Mouse (Mus musculus): ENCODE data around the gene Git2. TPM values are rescaled to one million over a fixed set of nuclear protein-coding genes. Genes with fewer than 3 reads are reported as not detected.
A peak's percentile ranks its signal among the peaks of the same experiment; 100 is the strongest.

The Git2 gene
- total and polyA plus RNA-seq, 3 experiments = 104 to 227 (median 201) TPM

- H3K36me3 ChIP-seq (replicated peaks) = peaks cover 99% of the 10 kb centered on the region
- 0 out of 2 replicates have a peak, but pooled peaks cover 2% of the 10 kb centered on the region for H3K4me1 ChIP-seq (ENCODE audit: insufficient read depth, low read depth, low read length)
- DNase-seq (ENCODE audit: low spot score) = no peak
- H3K27me3 ChIP-seq (ENCODE audit: insufficient read depth, low read length) = no peaks in the 10 kb centered on the region; the same call in 1 of the 2 replicates
- H3K9me3 ChIP-seq (replicated peaks) = no peaks in the 10 kb centered on the region
- no peak overlapping the region for H3K4me3 ChIP-seq (ENCODE audit: low read depth, low read length)
- no peak for ATAC-seq (ENCODE audit: extremely low read depth, insufficient number of reproducible peaks, low FRiP score, poor library complexity, severe bottlenecking)
- TF ChIP-seq GATA2 (IDR thresholded peaks at IDR 0.05; ENCODE audit: borderline replicate concordance, low read depth, low read length) (no peak), POLR2AphosphoS5 (IDR thresholded peaks at IDR 0.05; ENCODE audit: insufficient replicate concordance, low read depth, low read length) (no peak), CTCF (IDR thresholded peaks at IDR 0.05; ENCODE audit: low read depth, low read length) (no peak), GATA1 (IDR thresholded peaks at IDR 0.05; ENCODE audit: borderline replicate concordance, low read length) (no peak), TAL1 (conservative IDR thresholded peaks at IDR 0.05; ENCODE audit: low read depth, low read length) (no peak)
Observed at GRCm38 (mm10) chr5:114718483-114718882, 56.8 kb downstream of the Git2 start.

- DNase-seq (ENCODE audit: low spot score) (no peak), ATAC-seq (ENCODE audit: extremely low read depth, insufficient number of reproducible peaks, low FRiP score, poor library complexity, severe bottlenecking) (no peak)
- no peak for TF ChIP-seq CTCF (IDR thresholded peaks at IDR 0.05; ENCODE audit: low read depth, low read length)
- TF ChIP-seq TAL1 (conservative IDR thresholded peaks at IDR 0.05; ENCODE audit: low read depth, low read length) = no peak
- no peak for TF ChIP-seq GATA1 (IDR thresholded peaks at IDR 0.05; ENCODE audit: borderline replicate concordance, low read length)
- no peak for TF ChIP-seq GATA2 (IDR thresholded peaks at IDR 0.05; ENCODE audit: borderline replicate concordance, low read depth, low read length)
- no peak for TF ChIP-seq POLR2AphosphoS5 (IDR thresholded peaks at IDR 0.05; ENCODE audit: insufficient replicate concordance, low read depth, low read length)
- Histone ChIP-seq H3K36me3 (replicated peaks) (peaks cover 100% of the 10 kb centered on the region), H3K4me1 (ENCODE audit: insufficient read depth, low read depth, low read length) (0 out of 2 replicates have a peak, but pooled peaks cover 2% of the 10 kb centered on the region), H3K27me3 (ENCODE audit: insufficient read depth, low read length) (no peaks in the 10 kb centered on the region; the same call in 1 of the 2 replicates), H3K4me3 (ENCODE audit: low read depth, low read length) (no peak overlapping the region), H3K9me3 (replicated peaks) (no peaks in the 10 kb centered on the region)
Observed at GRCm38 (mm10) chr5:114717937-114718336, 57.4 kb downstream of the Git2 start.

DNA sequence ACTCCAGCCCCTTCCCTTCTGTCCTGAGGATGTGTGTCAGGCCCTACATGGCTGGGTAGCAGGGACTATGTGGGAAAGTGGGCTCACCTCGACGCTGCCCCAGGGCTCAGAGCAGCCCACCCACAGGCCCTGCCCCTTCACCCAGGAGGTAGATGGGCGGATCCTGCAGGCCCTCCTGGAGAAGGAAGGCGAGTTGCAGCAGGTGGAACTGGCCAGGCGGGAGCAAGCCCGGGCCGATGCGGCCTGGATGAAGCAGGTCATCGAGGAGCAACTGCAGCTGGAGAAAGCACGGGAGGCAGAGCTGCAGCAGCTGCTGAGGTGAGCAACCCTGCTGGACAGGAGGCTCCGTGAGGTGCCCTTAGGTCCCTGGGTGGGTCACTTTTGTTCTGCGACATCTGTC is 58.0 kb downstream of the Git2 start:
- TF ChIP-seq CTCF (IDR thresholded peaks at IDR 0.05; ENCODE audit: low read depth, low read length) (no peak), TAL1 (conservative IDR thresholded peaks at IDR 0.05; ENCODE audit: low read depth, low read length) (no peak), GATA1 (IDR thresholded peaks at IDR 0.05; ENCODE audit: borderline replicate concordance, low read length) (no peak), GATA2 (IDR thresholded peaks at IDR 0.05; ENCODE audit: borderline replicate concordance, low read depth, low read length) (no peak), POLR2AphosphoS5 (IDR thresholded peaks at IDR 0.05; ENCODE audit: insufficient replicate concordance, low read depth, low read length) (no peak)
- Histone ChIP-seq H3K36me3 (replicated peaks) (peaks cover 99% of the 10 kb centered on the region), H3K27me3 (ENCODE audit: insufficient read depth, low read length) (no peaks in the 10 kb centered on the region; the same call in 1 of the 2 replicates), H3K4me1 (ENCODE audit: insufficient read depth, low read depth, low read length) (0 out of 2 replicates have a peak, but pooled peaks cover 2% of the 10 kb centered on the region), H3K9me3 (replicated peaks) (no peaks in the 10 kb centered on the region), H3K4me3 (ENCODE audit: low read depth, low read length) (no peak overlapping the region)
- DNase-seq (ENCODE audit: low spot score) (no peak), ATAC-seq (ENCODE audit: extremely low read depth, insufficient number of reproducible peaks, low FRiP score, poor library complexity, severe bottlenecking) (no peak)

GRCm38 (mm10) chr5:114714551-114714950 is 60.8 kb downstream of the Git2 start:
- no peak overlapping the region for H3K4me3 ChIP-seq (ENCODE audit: low read depth, low read length)
- no peaks in the 10 kb centered on the region; the same call in 1 of the 2 replicates for H3K27me3 ChIP-seq (ENCODE audit: insufficient read depth, low read length)
- ATAC-seq (ENCODE audit: extremely low read depth, insufficient number of reproducible peaks, low FRiP score, poor library complexity, severe bottlenecking) (no peak), DNase-seq (ENCODE audit: low spot score) (no peak)
- TF ChIP-seq GATA2 (IDR thresholded peaks at IDR 0.05; ENCODE audit: borderline replicate concordance, low read depth, low read length) (no peak), POLR2AphosphoS5 (IDR thresholded peaks at IDR 0.05; ENCODE audit: insufficient replicate concordance, low read depth, low read length) (no peak), GATA1 (IDR thresholded peaks at IDR 0.05; ENCODE audit: borderline replicate concordance, low read length) (no peak), CTCF (IDR thresholded peaks at IDR 0.05; ENCODE audit: low read depth, low read length) (no peak), TAL1 (conservative IDR thresholded peaks at IDR 0.05; ENCODE audit: low read depth, low read length) (no peak)
- H3K36me3 ChIP-seq (replicated peaks) = peaks cover 99% of the 10 kb centered on the region
- no peaks in the 10 kb centered on the region for H3K9me3 ChIP-seq (replicated peaks)
- H3K4me1 ChIP-seq (ENCODE audit: insufficient read depth, low read depth, low read length) = peaks cover 6% of the 10 kb centered on the region; the same call in 1 of the 2 replicates

- Histone ChIP-seq H3K4me1 (ENCODE audit: insufficient read depth, low read depth, low read length) (peaks cover 19% of the 10 kb centered on the region), H3K4me3 (ENCODE audit: low read depth, low read length) (no peak overlapping the region; the same call in 1 of the 2 replicates), H3K27me3 (ENCODE audit: insufficient read depth, low read length) (peaks cover 18% of the 10 kb centered on the region), H3K36me3 (replicated peaks) (peaks cover 57% of the 10 kb centered on the region), H3K9me3 (replicated peaks) (no peaks in the 10 kb centered on the region)
- no peak for DNase-seq (ENCODE audit: low spot score)
- ATAC-seq (ENCODE audit: extremely low read depth, insufficient number of reproducible peaks, low FRiP score, poor library complexity, severe bottlenecking) = no peak
- TF ChIP-seq GATA1 (IDR thresholded peaks at IDR 0.05; ENCODE audit: borderline replicate concordance, low read length) (no peak), POLR2AphosphoS5 (IDR thresholded peaks at IDR 0.05; ENCODE audit: insufficient replicate concordance, low read depth, low read length) (no peak), TAL1 (conservative IDR thresholded peaks at IDR 0.05; ENCODE audit: low read depth, low read length) (no peak), CTCF (IDR thresholded peaks at IDR 0.05; ENCODE audit: low read depth, low read length) (no peak), GATA2 (IDR thresholded peaks at IDR 0.05; ENCODE audit: borderline replicate concordance, low read depth, low read length) (no peak)
Observed at GRCm38 (mm10) chr5:114709357-114709756, 66.0 kb downstream of the Git2 start.

- H3K4me3 ChIP-seq (ENCODE audit: low read depth, low read length) = peak overlapping the region; percentile 94
- TF ChIP-seq TAL1 (conservative IDR thresholded peaks at IDR 0.05; ENCODE audit: low read depth, low read length) = no peak
- no peak for TF ChIP-seq POLR2AphosphoS5 (IDR thresholded peaks at IDR 0.05; ENCODE audit: insufficient replicate concordance, low read depth, low read length)
- TF ChIP-seq CTCF (IDR thresholded peaks at IDR 0.05; ENCODE audit: low read depth, low read length) = no peak
- no peak for TF ChIP-seq GATA1 (IDR thresholded peaks at IDR 0.05; ENCODE audit: borderline replicate concordance, low read length)
- TF ChIP-seq GATA2 (IDR thresholded peaks at IDR 0.05; ENCODE audit: borderline replicate concordance, low read depth, low read length) = no peak
- H3K27me3 ChIP-seq (ENCODE audit: insufficient read depth, low read length) = peaks cover 26% of the 10 kb centered on the region
- no peaks in the 10 kb centered on the region for H3K9me3 ChIP-seq (replicated peaks)
- DNase-seq (ENCODE audit: low spot score) (no peak), ATAC-seq (ENCODE audit: extremely low read depth, insufficient number of reproducible peaks, low FRiP score, poor library complexity, severe bottlenecking) (no peak)
- peaks cover 19% of the 10 kb centered on the region for H3K4me1 ChIP-seq (ENCODE audit: insufficient read depth, low read depth, low read length)
- H3K36me3 ChIP-seq (replicated peaks) = peaks cover 48% of the 10 kb centered on the region
Observed at GRCm38 (mm10) chr5:114708491-114708890, 66.8 kb downstream of the Git2 start.

Data from G1E (cell line).